In genomic region chr5:129947528-129948033, GRCm38 (mm10) we compare ENCODE assay signal across 17 mouse cellular contexts.
"Had no signal": no experiment of that assay in that cellular context is flagged by ENCODE, and none has a peak within 500 bp of the region (broad histone marks: within the 10 kb centered on the region; RNA-seq: fewer than 3 reads in every experiment).

No protein-coding gene starts in this region.

- H3K9me3 ChIP-seq: limb, embryonic 10.5 days; liver, embryonic 15.5 days; midbrain, embryonic 12.5 days; neural tube, embryonic 13.5 days; stomach, embryonic 15.5 days had no signal

- ATAC-seq: lung, postnatal 0 days; midbrain, embryonic 16.5 days had no signal

- H3K27me3 ChIP-seq: liver, embryonic 15.5 days; midbrain, embryonic 12.5 days; neural tube, embryonic 13.5 days; stomach, embryonic 15.5 days had no signal

- H3K9ac ChIP-seq: liver, embryonic 15.5 days; midbrain, embryonic 12.5 days; neural tube, embryonic 13.5 days; stomach, embryonic 15.5 days had no signal

- H3K27ac ChIP-seq: left cerebral cortex, adult 2 months; limb, embryonic 10.5 days; liver, embryonic 15.5 days; midbrain, embryonic 12.5 days; neural tube, embryonic 13.5 days; stomach, embryonic 15.5 days had no signal

- H3K4me3 ChIP-seq: left cerebral cortex, adult 2 months; limb, embryonic 10.5 days; liver, embryonic 15.5 days; midbrain, embryonic 12.5 days; neural tube, embryonic 13.5 days; stomach, embryonic 15.5 days had no signal

- DNase-seq: kidney, adult 18-20 months; kidney, postnatal 10 days; kidney, postnatal 4 days; lung, adult 2 months; lung, postnatal 4 days; retina, postnatal 1 day; right cerebral cortex, postnatal 4 days; spleen, adult 18-20 months; thymus, postnatal 4 days had no signal

- H3K36me3 ChIP-seq: midbrain, embryonic 12.5 days; neural tube, embryonic 13.5 days had no signal

- H3K4me2 ChIP-seq: liver, embryonic 15.5 days; midbrain, embryonic 12.5 days; neural tube, embryonic 13.5 days; stomach, embryonic 15.5 days had no signal

- H3K4me1 ChIP-seq: stomach, embryonic 15.5 days had no signal
